Mouse (Mus musculus) mature B cell (primary cell): ENCODE measurements around the gene Oxsr1.
"Not testable (repeated sequence)": the region's sequence is repeated elsewhere in the genome, so short reads cannot be mapped to it uniquely, and the experiment has no call there.

ENCODE experiments used
- in situ Hi-C: fragments of 300-500 bp; cut with MboI; formaldehyde crosslinking; loops from 2 replicates; pipeline ENCODE4 v1.14.3; 2019

The Oxsr1 gene

GRCm38 (mm10) chr9:119219667-119220066 lies 102.6 kb downstream of the Oxsr1 start:
- in situ Hi-C loops = no loop called here

GRCm38 (mm10) chr9:119215341-119215740 lies 106.9 kb downstream of the Oxsr1 start:
- in situ Hi-C loops = not testable (repeated sequence)

DNA sequence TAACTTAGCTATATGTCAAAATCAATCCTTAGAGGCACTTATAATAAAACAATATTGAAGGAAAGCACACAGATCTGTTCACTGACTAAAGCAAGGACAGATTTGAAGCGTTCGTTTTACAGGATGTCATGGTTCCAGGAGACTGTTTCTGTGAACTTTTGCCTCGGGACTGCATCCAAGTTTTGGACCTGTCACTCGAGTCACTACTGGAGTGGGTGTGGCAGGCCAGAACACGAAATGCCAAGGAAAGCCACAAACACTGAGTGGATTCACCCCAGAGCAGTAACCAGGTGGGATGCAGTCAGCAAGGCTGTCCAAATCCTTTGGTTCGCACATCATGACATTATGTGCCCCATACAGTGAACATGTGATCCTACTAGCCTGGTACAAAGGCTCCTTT lies 107.6 kb downstream of the Oxsr1 start:
- in situ Hi-C loops = no loop called here

DNA sequence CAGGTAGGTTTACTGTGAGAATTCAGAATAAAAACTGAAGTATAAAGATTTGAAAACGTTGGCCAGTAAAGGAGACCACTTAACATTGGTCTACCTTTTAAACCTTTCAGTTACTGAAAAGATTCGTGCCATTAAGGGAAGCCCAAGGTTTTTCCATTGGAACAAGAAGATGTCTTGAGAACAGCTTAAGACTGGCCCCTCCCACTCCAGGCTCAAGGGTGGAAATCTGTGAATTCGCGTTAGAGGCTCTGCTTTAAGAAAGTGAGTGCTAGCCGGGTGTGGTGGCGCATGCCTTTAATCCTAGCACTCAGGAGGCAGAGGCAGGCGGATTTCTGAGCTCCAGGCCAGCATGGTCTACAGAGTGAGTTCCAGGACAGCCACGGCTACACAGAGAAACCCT lies 109.2 kb downstream of the Oxsr1 start:
- in situ Hi-C loops = no loop called here

DNA sequence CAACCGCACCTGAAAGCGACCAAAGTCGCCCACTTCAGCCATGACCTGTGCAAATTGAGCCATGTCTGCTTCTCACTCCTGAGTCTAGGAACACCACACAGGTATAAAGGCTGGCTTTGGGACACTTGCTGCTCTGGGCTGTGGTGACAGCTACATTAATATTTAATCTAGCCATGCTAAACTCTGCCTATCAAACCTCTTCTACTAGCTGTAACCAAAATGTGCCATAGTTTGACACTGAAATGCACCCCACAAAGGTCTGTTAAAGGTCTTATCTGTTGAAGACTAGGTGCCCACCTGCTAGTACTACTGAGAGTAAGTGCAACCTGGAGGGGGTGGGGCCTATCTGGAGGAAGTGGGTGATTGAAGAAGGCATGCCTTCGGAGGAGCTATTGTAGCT lies 113.2 kb downstream of the Oxsr1 start, which contains the start of gene Slc22a13:
Slc22a13 (minus strand) TSS at position 101 of the 400 bp plus-strand sequence.
- in situ Hi-C loops = no loop called here

DNA sequence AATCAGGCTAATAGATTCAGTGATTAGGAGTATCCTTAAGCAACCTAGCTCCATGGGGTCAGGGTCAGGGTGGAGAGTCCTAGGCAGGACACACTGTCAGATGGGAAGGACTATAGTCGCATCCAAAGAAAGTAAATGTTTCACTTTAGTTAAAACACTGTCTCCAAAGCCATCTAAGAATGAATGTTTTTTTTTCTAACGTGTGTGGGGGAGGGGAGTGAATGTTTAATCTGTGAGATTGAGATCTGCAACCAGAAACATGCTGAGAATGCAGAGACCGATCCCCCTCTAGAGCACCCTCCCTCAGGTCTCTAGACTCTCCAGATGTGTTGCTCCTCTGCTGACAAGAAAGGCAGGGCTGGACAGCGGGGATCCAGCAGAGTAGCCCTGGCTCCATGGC lies 115.1 kb downstream of the Oxsr1 start:
- in situ Hi-C loops = no loop called here

DNA sequence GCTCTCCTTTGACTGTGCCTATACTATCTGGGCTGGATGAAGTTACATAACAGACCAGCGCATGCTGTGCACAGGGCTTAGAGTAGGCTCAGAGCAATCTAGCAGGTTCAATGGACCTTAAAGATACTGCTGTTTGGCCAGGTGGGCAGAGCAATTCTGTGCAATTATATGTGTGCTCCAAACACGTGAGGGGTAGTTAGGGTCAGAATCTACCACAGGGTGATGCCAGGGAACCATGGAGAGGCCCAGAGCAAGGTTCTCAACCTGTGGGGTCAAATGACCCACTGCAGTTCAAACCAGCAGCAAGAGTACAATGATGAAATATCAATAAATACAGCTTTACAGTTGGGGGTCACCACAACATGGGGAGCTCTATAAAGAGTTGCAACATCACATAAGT lies 115.6 kb downstream of the Oxsr1 start:
- in situ Hi-C loops = no loop called here

GRCm38 (mm10) chr9:119205756-119206155 lies 116.5 kb downstream of the Oxsr1 start:
- in situ Hi-C loops = no loop called here

GRCm38 (mm10) chr9:119203617-119204016 lies 118.6 kb downstream of the Oxsr1 start:
- in situ Hi-C loops = no loop called here

- in situ Hi-C loops = no loop called here
These were observed 120.6 kb downstream of the Oxsr1 start for GRCm38 (mm10) chr9:119201653-119202052.

DNA sequence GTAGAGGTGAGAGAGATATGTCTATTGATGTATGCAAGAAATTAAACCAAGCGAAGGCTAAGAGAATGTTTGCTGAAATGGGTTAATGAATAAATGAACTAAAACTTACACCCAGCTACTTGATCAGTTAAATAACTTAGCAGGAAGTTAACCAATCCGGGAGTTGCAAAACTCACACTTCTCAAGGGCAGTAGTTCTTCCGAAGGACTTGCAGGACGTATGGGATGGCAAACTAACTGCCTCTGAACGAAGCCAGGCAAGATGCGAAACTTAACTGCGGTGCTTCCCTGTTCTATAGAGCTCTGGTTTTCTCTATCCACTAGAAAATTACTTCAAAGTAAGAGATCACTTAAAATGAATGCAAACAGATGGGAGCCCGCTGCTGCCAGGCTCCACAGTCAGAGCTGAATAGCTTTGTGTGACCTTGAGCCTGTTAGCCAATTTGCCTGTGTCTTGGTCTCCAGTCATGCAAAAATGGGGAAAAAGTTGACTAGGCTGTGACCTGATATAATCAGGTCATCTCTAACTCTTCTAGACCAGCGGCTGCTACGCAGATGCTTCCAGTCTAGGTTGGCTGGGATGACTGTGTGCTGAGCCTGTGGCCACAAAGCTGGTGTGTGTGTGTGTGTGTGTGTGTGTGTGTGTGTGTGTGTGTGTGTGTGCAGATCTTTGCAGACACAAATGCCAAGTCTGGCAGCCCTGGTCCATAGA lies 122.9 kb downstream of the Oxsr1 start:
- in situ Hi-C loops = no loop called here

DNA sequence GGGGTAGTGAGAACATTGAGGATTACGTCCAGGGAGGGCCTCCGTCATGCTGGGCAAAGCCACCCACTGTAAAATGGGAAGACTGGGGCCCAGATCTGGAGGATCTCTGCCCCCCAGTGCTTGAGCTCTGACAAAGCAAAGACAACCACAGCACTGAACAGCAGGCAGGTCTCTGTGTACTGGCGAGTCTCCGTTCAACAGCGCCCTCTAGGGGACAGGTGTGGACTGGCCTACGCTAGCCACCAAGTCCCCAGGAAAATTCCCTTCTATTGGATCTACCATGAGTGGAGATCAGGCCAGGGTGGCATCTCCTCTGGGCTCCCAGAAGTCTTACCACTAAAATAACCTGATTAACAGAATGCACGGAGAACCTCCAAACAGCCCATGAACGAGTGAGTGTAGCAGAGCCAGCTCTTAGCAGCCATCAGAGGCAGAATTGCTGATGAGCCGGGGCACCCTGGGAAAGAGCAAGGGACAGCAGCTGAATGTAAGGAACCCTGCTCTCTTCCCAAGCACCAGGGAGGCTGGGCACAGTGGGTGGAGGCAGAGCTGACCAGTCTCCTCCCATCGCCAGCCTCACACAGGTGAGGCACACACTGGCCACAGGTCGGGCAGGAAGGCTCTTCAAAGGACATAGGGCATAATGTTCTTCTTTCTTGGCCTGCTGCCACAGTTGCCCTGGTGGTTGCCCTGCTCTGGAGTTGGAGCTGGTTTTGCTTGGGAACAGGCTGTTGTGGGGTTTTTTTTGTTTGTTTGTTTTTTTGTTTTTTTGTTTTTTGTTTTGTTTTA lies 129.8 kb downstream of the Oxsr1 start:
- in situ Hi-C loops = no loop called here
